Mouse (Mus musculus): ENCODE measurements around the gene Ncbp3.
"Not testable (repeated sequence)": the region's sequence is repeated elsewhere in the genome, so short reads cannot be mapped to it uniquely, and the experiment has no call there.

Ncbp3 gene

DNA sequence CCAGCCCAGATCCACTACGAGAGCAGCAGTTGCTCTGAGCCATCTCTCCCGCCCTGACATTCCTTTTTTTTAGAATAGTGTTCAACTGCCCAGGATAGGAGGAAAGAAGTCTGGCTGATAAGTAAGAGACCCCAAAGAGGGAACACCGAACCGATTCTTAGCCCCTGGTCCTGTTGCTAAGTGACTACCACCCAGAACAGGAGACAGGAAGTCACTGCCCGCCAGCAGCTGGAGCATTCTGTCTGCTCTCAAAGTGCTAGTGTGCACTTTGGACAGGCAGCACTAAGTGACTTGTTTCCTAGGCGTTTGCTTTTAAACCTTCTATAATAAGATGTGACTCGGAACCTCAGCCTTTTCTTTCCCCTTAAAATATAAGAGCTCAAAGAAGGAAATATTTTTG lies 37.8 kb downstream of the Ncbp3 start:
- no peak for DNase-seq (ENCODE audit: low spot score in 2 of 2)

DNA sequence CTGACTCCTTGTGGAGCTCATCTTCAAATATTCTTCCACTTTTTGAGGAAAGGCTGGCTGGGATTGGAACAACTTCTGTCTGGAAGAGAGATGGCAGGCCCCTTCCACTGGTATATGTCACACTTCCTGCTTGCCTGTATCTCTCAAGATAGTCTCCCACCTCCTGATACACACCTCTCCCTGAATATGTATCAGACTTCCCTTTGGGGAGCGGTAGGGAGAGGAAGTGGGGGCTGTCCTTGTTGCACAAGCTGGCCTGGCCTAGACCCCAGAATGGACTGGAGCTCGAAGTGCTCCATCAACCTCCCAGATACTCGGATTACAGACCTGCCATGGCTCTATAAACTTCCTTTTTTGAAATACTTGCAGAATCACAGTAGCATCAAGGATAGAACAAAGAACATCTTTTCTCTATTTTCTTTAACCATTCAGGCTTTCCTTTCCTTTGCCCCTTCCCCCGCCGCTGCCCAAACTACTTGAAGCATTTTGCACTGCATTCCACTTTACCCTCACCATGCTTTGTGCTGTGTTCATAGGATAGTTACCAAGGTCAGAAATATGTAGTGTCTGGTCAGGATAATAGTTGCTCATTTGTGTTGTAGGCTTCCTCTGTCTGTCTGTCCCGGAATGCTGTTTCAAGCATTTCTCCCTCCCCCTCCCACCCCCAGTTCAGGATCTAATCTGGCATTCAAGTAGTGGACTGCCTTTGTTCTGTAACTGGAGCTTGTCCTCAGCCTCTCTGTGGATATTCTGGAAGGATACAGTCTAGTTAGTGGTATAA lies 40.3 kb downstream of the Ncbp3 start:
- no peak for DNase-seq (ENCODE audit: low spot score in 2 of 2)

GRCm38 (mm10) chr11:73090283-73090682 lies 42.7 kb downstream of the Ncbp3 start, which contains the start of gene Itgae:
Itgae (plus strand) TSS chr11:73090583.
- no peak for DNase-seq (ENCODE audit: low spot score in 2 of 2)

- no peak for DNase-seq (ENCODE audit: low spot score in 2 of 2)
These were observed 43.2 kb downstream of the Ncbp3 start for GRCm38 (mm10) chr11:73090826-73091225.

GRCm38 (mm10) chr11:73092057-73092456 lies 44.5 kb downstream of the Ncbp3 start:
- no peak for DNase-seq (ENCODE audit: low spot score in 2 of 2)

- no peak for DNase-seq (ENCODE audit: low spot score in 2 of 2)
These were observed 45.3 kb downstream of the Ncbp3 start for GRCm38 (mm10) chr11:73092877-73093276.

DNA sequence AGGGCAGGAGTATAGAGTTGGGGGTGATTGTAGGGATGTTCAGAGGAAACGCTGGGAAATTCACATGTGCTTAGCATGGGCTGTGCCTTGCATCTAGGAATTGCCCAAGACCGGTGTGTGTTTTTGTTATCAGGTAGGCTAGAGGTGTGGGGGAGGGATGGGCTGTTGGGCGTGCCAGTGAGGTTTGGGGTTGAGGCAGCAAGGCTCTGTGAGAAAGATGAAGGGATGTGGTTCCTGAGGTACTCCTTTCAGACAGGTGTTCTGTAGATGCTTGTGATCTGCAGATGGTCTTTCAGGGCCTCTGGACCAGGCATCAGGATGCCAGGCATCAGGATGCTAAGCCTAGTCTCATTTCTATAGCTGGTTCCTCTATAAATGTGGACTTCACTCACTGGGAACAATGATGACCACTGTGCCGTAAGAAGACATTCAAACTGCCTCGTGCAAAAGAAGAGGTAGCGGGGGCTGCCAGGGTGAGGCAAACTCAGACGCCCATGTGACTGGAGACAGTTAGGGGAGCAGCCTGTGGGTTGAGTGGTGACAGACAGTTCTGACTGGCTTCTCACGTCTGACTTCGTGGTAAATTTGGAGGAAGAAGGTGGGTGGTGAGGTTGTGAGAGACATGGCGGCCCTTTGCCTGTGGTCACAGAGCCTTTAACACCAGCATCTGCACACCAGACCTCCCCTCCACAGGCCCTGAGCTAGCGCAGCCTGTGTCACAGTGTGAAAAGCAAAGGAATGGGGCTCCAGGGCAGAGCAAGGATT lies 46.8 kb downstream of the Ncbp3 start:
- no peak for DNase-seq (ENCODE audit: low spot score in 2 of 2)

DNA sequence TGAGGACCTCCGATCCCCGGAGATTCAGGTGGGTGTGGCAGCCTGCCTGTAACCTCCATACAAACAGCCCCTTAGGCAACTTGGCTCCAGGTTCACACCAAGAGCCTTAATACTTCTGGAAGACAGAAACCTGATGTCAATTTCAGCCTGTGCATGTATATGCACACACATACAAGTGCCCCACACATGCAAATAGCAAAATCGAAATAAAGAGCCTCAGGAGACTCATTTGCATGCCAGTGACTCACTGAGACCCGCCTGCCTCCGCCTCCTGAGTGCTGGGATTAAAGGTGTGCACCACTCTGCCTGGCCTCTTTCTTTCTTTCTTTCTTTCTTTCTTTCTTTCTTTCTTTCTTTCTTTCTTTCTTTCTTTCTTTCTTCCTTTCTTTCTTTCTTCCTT lies 51.3 kb downstream of the Ncbp3 start:
- DNase-seq (ENCODE audit: low spot score in 2 of 2): no peak

DNA sequence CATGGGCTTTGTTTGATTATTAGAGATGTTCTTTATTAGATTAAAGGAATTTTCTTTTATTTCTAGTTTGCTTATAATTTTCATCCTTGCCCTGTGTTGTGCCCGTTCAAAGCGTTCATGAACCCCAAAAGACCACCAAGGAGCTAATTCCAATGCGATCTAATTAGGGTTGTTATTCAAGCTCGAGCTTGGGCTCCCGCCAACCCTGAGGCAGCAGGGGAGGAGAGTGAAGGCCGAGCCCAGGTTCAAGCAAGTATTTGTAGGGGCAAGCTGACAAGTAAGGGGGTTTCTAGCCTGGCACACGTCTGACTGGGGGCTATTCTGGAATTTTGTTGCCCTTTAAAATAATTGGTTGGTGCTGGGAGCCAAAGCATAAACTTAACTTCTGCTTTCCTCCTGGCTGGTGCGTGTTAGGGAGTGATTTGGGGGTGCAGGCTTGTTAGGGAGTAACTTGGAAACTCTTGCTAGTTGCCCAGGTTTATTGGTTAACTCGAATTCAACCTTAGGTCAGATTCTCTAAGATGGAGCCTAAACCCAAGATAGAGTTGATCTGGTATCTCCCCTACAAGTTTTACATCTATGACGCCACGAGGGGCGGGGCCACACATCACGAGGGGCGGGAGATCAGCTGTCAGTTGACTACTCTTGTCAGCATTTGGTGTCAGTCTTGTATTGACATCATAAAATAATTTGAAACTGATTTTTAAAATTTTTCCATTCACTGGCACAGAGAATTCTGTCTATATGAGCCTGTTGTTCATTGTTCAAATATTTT lies 52.6 kb downstream of the Ncbp3 start:
- no peak for DNase-seq (ENCODE audit: low spot score in 2 of 2)

- DNase-seq (ENCODE audit: low spot score in 2 of 2): no peak
These were observed 53.7 kb downstream of the Ncbp3 start for GRCm38 (mm10) chr11:73101308-73101707.

DNA sequence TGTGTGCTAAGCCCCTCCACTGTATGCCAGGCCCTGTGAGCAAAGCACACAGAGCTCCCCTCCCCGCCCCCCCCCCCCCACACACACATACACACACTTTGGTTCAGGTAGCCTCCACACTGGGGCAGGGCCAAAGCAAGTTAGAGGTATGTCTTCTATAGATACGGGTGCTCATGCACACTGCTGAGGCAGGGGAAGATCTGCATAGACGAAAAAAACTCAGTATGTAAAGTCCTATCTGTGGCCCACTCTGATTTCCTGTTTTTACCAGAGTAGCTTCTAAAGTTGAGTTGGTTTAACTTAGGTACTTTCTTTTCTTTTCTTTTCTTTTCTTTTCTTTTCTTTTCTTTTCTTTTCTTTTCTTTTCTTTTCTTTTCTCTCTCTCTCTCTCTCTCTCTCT lies 57.7 kb downstream of the Ncbp3 start:
- no peak for DNase-seq (ENCODE audit: low spot score in 2 of 2)

DNA sequence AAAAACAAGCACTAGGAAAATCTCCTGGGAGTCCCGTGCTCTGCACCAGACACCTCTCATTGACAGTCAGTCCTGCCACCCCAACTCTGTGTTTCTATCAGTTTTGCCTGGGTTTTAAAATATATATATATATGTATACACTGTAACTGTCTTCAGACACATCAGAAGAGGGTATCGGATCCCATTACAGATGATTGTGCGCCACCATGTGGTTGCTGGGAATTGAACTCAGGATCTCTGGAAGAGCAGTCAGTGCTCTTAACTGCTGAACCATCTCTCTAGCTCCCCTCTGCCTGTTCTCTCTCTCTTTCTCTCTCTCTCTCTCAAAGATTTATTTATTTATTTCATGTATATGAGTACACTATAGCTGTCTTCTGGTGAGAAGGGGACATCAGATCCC lies 59.8 kb downstream of the Ncbp3 start:
- DNase-seq (ENCODE audit: low spot score in 2 of 2): not testable (repeated sequence)

GRCm38 (mm10) chr11:73108195-73108897 lies 60.8 kb downstream of the Ncbp3 start:
- no peak for DNase-seq (ENCODE audit: low spot score in 2 of 2)

- DNase-seq (ENCODE audit: low spot score in 2 of 2): no peak
These were observed 61.5 kb downstream of the Ncbp3 start for GRCm38 (mm10) chr11:73108898-73109625.

DNA sequence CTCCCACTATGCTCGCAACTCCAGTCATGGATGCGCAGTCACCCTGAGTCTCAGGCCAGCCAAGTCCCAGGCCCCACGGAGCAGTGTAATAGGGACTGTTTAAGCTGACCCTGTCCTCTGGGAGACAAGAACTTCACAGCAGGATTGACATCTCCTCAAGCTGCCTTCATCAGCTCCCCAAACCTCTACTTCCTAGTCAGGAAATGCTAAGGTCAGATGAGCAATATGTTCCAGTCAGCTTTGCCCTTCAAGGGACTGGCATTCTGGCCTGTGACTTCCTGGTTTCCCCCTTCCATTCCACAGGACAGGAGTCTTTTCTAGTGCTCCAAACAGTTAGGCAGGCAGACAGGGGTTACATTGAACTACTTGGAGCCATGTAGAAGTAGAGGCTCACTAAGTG lies 62.4 kb downstream of the Ncbp3 start:
- no peak for DNase-seq (ENCODE audit: low spot score in 2 of 2)

- no peak for DNase-seq (ENCODE audit: low spot score in 2 of 2)
These were observed 63.8 kb downstream of the Ncbp3 start for GRCm38 (mm10) chr11:73111414-73111813.

- no peak for DNase-seq (ENCODE audit: low spot score in 2 of 2)
These were observed 78.9 kb downstream of the Ncbp3 start for GRCm38 (mm10) chr11:73126495-73126894.

DNA sequence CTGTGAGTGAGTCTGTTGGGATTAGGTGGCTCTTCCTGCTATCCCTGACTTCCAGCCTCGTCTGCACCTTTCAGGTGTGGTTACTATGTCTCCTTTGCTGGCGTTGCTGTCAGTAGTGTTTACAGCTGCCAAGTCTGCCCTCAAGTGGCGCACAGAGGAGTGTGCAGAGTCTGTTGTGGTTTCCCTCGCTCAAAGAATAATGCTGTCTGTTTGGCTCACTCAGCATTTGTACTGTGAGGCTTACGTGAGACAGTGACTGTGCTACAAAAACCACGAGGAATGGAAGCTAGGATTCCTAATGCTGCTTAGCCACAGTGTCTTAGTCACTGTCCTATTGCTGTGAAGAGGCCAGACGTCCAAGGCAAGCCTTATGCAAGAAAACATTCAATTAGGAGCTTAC lies 83.4 kb downstream of the Ncbp3 start:
- no peak for DNase-seq (ENCODE audit: low spot score in 2 of 2)

- DNase-seq (ENCODE audit: low spot score in 2 of 2): no peak
These were observed 85.4 kb downstream of the Ncbp3 start for GRCm38 (mm10) chr11:73132999-73133398.

DNA sequence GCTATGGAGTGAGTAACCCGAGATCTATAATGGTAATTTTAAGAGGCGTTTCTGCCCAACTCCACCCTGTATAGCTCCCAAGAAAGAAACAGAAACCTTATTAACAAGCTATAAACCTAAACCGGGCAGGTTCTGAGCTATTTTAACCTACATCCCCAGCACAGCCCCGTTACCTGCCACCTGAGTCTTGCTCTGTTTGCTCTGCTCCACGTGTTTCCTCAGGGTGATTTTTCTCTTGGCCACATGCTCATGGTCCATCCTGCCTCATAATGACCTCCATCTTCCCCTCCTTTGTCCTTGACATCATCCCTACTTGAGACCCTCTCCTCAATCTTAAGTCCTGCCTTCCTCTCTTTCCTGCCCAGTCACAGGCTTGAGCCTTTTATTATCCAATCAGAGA lies 86.6 kb downstream of the Ncbp3 start:
- no peak for DNase-seq (ENCODE audit: low spot score in 2 of 2)

GRCm38 (mm10) chr11:73136587-73136986 lies 89.0 kb downstream of the Ncbp3 start:
- DNase-seq (ENCODE audit: low spot score in 2 of 2): no peak

Measured in urinary bladder, postnatal 4 days (tissue).